Mouse (Mus musculus): ENCODE data around the gene Olfr247. TPM values are rescaled to one million over a fixed set of nuclear protein-coding genes. Genes with fewer than 3 reads are reported as not detected.
"Not testable (repeated sequence)": the region's sequence is repeated elsewhere in the genome, so short reads cannot be mapped to it uniquely, and the experiment has no call there.

The Olfr247 gene
- polyA plus RNA-seq (2014; fragmentation: Nextera tagmentation; extraction: Ambion mirVana) = not detected in 2 replicates

DNA sequence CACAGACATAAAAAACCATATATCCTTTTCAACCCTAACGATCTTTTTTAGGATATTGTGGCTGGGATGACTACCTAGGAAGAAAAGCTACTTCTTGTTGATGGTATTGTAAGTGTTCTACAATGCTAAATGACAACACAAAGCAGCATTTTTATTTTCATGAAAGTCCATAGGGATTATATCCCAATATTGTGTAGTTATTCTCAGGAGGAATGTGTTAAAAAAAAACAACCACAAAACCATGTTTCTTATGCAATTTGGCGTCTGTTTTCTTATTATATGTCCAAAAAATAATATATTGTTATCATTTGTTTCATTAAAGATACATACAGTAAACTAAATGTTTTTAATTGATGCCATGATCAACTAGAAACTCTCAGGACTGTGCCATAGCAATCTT lies at the start of gene Olfr247:
Olfr247 (minus strand) TSS at position 101 of the 400 bp plus-strand sequence.
- ATAC-seq (ENCODE audit: insufficient number of reproducible peaks, insufficient read depth, low FRiP score, low read depth); H3K9me3 ChIP-seq (ENCODE audit: control insufficient read depth, low read depth, low read length): not testable (repeated sequence)

DNA sequence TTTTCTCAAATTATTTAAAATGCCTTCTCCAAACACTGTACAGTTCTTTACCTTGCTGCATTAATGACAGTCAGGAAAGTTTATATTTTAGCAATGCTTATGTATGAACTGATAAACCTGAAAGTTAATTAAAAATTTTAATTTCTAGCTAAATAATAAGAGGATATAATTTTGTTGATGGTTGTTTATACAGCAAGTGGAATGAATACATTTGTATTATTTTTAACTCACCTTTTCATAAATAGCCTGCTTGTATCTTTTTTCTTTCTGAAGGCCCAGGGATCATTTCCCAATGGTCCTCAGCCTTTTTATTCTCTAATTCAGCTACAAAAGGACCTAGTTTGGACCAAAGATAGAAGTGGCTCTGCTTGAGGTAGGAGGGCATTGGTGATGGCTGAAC lies 36.4 kb upstream of the Olfr247 start, which contains the start of gene Olfr820:
Olfr820 (plus strand) TSS at position 301 of the 400 bp plus-strand sequence.
- H3K4me2 ChIP-seq (replicated peaks; ENCODE audit: low read depth, low read length) = no peak within 1 kb of the TSS
- H3K36me3 ChIP-seq (ENCODE audit: control insufficient read depth, insufficient read depth, low read length) = no peaks in the 10 kb centered on the region
- no peak for ATAC-seq (ENCODE audit: insufficient number of reproducible peaks, insufficient read depth, low FRiP score, low read depth)
- H3K27ac ChIP-seq (ENCODE audit: low read length) = no peak within 1 kb of the TSS
- H3K4me3 ChIP-seq (ENCODE audit: low read depth, low read length) = no peak within 1 kb of the TSS
- no peaks in the 10 kb centered on the region for H3K9me3 ChIP-seq (ENCODE audit: control insufficient read depth, low read depth, low read length)
- H3K9ac ChIP-seq (replicated peaks; ENCODE audit: low read depth, low read length) = no peak within 1 kb of the TSS
- H3K4me1 ChIP-seq (ENCODE audit: control insufficient read depth, insufficient read depth, low read length) = no peaks in the 10 kb centered on the region
- no peaks in the 10 kb centered on the region for H3K27me3 ChIP-seq (ENCODE audit: control insufficient read depth, insufficient read depth, low read length)

More for the DNA sequence above, at the start of gene Olfr247:
- H3K4me2 ChIP-seq (replicated peaks; ENCODE audit: low read depth, low read length); H3K27me3 ChIP-seq (ENCODE audit: control insufficient read depth, insufficient read depth, low read length); H3K4me1 ChIP-seq (ENCODE audit: control insufficient read depth, insufficient read depth, low read length); H3K27ac ChIP-seq (ENCODE audit: low read length); H3K4me3 ChIP-seq (ENCODE audit: low read depth, low read length); H3K36me3 ChIP-seq (ENCODE audit: control insufficient read depth, insufficient read depth, low read length); H3K9ac ChIP-seq (replicated peaks; ENCODE audit: low read depth, low read length): not testable (repeated sequence)
- no CpG with 5 or more reads among the region's 2 CpGs for WGBS

- H3K4me3 ChIP-seq (ENCODE audit: low read depth, low read length); H3K27ac ChIP-seq (ENCODE audit: low read length); H3K4me1 ChIP-seq (ENCODE audit: control insufficient read depth, insufficient read depth, low read length); H3K27me3 ChIP-seq (ENCODE audit: control insufficient read depth, insufficient read depth, low read length); H3K9ac ChIP-seq (replicated peaks; ENCODE audit: low read depth, low read length); H3K9me3 ChIP-seq (ENCODE audit: control insufficient read depth, low read depth, low read length); H3K36me3 ChIP-seq (ENCODE audit: control insufficient read depth, insufficient read depth, low read length); ATAC-seq (ENCODE audit: insufficient number of reproducible peaks, insufficient read depth, low FRiP score, low read depth); H3K4me2 ChIP-seq (replicated peaks; ENCODE audit: low read depth, low read length): not testable (repeated sequence)
- WGBS = 88% methylated on average over 4 of the region's 4 CpGs
Measured at GRCm38 (mm10) chr10:130005366-130005765, 29.4 kb upstream of the Olfr247 start.

- not testable (repeated sequence) for H3K4me1 ChIP-seq (ENCODE audit: control insufficient read depth, insufficient read depth, low read length); H3K27me3 ChIP-seq (ENCODE audit: control insufficient read depth, insufficient read depth, low read length); H3K36me3 ChIP-seq (ENCODE audit: control insufficient read depth, insufficient read depth, low read length); ATAC-seq (ENCODE audit: insufficient number of reproducible peaks, insufficient read depth, low FRiP score, low read depth); H3K27ac ChIP-seq (ENCODE audit: low read length); H3K9me3 ChIP-seq (ENCODE audit: control insufficient read depth, low read depth, low read length); H3K4me3 ChIP-seq (ENCODE audit: low read depth, low read length); H3K9ac ChIP-seq (replicated peaks; ENCODE audit: low read depth, low read length); H3K4me2 ChIP-seq (replicated peaks; ENCODE audit: low read depth, low read length)
- WGBS = 85% methylated on average over 4 of the region's 4 CpGs
Measured at GRCm38 (mm10) chr10:130004104-130004503, 28.2 kb upstream of the Olfr247 start.

- not testable (repeated sequence) for H3K4me2 ChIP-seq (replicated peaks; ENCODE audit: low read depth, low read length); H3K27me3 ChIP-seq (ENCODE audit: control insufficient read depth, insufficient read depth, low read length); H3K4me1 ChIP-seq (ENCODE audit: control insufficient read depth, insufficient read depth, low read length); H3K9me3 ChIP-seq (ENCODE audit: control insufficient read depth, low read depth, low read length); H3K27ac ChIP-seq (ENCODE audit: low read length); ATAC-seq (ENCODE audit: insufficient number of reproducible peaks, insufficient read depth, low FRiP score, low read depth); H3K36me3 ChIP-seq (ENCODE audit: control insufficient read depth, insufficient read depth, low read length); H3K9ac ChIP-seq (replicated peaks; ENCODE audit: low read depth, low read length); H3K4me3 ChIP-seq (ENCODE audit: low read depth, low read length)
- no CpG with 5 or more reads among the region's 1 CpGs for WGBS
Measured at GRCm38 (mm10) chr10:129984962-129985361, 9.0 kb upstream of the Olfr247 start, which contains the start of gene Gm10310. Gene Gm10310, minus strand, starts transcription at chr10:129985062.

DNA sequence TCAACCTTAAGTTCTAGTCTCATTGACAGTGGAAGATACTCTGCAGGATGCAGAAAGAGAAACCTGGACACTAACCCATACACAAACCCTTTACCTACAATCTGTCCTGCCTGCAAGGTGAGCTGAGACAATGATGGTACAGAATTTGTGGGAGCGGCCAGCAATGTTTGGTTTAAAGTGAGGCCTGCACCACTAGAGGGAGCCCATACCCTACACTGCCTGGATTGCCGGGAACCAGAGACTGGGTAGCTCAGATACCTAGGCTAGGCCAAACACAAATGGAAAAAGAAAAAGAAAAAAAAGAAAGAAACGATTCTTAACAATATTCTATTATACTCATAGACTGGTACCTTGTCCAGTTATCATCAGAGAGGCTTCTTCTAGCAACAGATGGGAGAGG lies 5.9 kb upstream of the Olfr247 start:
- not testable (repeated sequence) for H3K27me3 ChIP-seq (ENCODE audit: control insufficient read depth, insufficient read depth, low read length); H3K9ac ChIP-seq (replicated peaks; ENCODE audit: low read depth, low read length); H3K4me2 ChIP-seq (replicated peaks; ENCODE audit: low read depth, low read length); H3K4me3 ChIP-seq (ENCODE audit: low read depth, low read length); H3K9me3 ChIP-seq (ENCODE audit: control insufficient read depth, low read depth, low read length); H3K4me1 ChIP-seq (ENCODE audit: control insufficient read depth, insufficient read depth, low read length); H3K36me3 ChIP-seq (ENCODE audit: control insufficient read depth, insufficient read depth, low read length); H3K27ac ChIP-seq (ENCODE audit: low read length); ATAC-seq (ENCODE audit: insufficient number of reproducible peaks, insufficient read depth, low FRiP score, low read depth)
- WGBS = no CpG with 5 or more reads among the region's 3 CpGs

GRCm38 (mm10) chr10:129972994-129973393 lies 2.9 kb downstream of the Olfr247 start:
- H3K27ac ChIP-seq (ENCODE audit: low read length); H3K36me3 ChIP-seq (ENCODE audit: control insufficient read depth, insufficient read depth, low read length); H3K9me3 ChIP-seq (ENCODE audit: control insufficient read depth, low read depth, low read length); H3K27me3 ChIP-seq (ENCODE audit: control insufficient read depth, insufficient read depth, low read length); H3K9ac ChIP-seq (replicated peaks; ENCODE audit: low read depth, low read length); H3K4me2 ChIP-seq (replicated peaks; ENCODE audit: low read depth, low read length); H3K4me1 ChIP-seq (ENCODE audit: control insufficient read depth, insufficient read depth, low read length); ATAC-seq (ENCODE audit: insufficient number of reproducible peaks, insufficient read depth, low FRiP score, low read depth); H3K4me3 ChIP-seq (ENCODE audit: low read depth, low read length): not testable (repeated sequence)
- no CpG with 5 or more reads among the region's 3 CpGs for WGBS

DNA sequence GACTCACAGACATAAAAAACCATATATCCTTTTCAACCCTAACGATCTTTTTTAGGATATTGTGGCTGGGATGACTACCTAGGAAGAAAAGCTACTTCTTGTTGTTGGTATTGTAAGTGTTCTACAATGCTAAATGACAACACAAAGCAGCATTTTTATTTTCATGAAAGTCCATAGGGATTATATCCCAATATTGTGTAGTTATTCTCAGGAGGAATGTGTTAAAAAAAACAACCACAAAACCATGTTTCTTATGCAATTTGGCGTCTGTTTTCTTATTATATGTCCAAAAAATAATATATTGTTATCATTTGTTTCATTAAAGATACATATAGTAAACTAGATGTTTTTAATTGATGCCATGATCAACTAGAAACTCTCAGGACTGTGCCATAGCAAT lies 8.8 kb downstream of the Olfr247 start, which contains the start of gene Olfr819:
Olfr819 (minus strand) TSS at position 101 of the 400 bp plus-strand sequence.
- not testable (repeated sequence) for ATAC-seq (ENCODE audit: insufficient number of reproducible peaks, insufficient read depth, low FRiP score, low read depth)

DNA sequence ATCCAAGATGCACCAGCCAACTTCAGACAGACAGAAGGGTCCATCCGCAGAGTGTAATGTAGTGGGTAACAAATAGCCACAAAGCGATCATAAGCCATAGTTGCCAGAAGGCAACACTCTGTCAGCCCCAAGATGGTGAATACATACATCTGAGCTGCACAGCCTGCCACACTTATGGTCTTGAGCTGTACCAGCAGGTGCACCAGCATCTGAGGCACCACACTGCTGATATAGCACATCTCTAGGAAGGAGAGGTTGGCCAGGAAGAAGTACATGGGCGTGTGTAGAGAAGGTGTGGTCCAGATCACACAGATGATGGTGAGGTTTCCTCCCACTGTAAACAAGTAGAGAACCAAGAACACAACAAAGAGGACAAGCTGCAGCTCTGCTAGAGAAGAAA lies 9.7 kb downstream of the Olfr247 start:
- not testable (repeated sequence) for H3K4me2 ChIP-seq (replicated peaks; ENCODE audit: low read depth, low read length); H3K36me3 ChIP-seq (ENCODE audit: control insufficient read depth, insufficient read depth, low read length); H3K27ac ChIP-seq (ENCODE audit: low read length); ATAC-seq (ENCODE audit: insufficient number of reproducible peaks, insufficient read depth, low FRiP score, low read depth); H3K9ac ChIP-seq (replicated peaks; ENCODE audit: low read depth, low read length); H3K9me3 ChIP-seq (ENCODE audit: control insufficient read depth, low read depth, low read length); H3K4me3 ChIP-seq (ENCODE audit: low read depth, low read length); H3K4me1 ChIP-seq (ENCODE audit: control insufficient read depth, insufficient read depth, low read length); H3K27me3 ChIP-seq (ENCODE audit: control insufficient read depth, insufficient read depth, low read length)
- WGBS = 100% methylated on average over 2 of the region's 3 CpGs

More for the DNA sequence above, 8.8 kb downstream of the Olfr247 start, which contains the start of gene Olfr819:
- not testable (repeated sequence) for H3K9ac ChIP-seq (replicated peaks; ENCODE audit: low read depth, low read length); H3K27me3 ChIP-seq (ENCODE audit: control insufficient read depth, insufficient read depth, low read length); H3K27ac ChIP-seq (ENCODE audit: low read length); H3K4me3 ChIP-seq (ENCODE audit: low read depth, low read length); H3K36me3 ChIP-seq (ENCODE audit: control insufficient read depth, insufficient read depth, low read length); H3K9me3 ChIP-seq (ENCODE audit: control insufficient read depth, low read depth, low read length); H3K4me1 ChIP-seq (ENCODE audit: control insufficient read depth, insufficient read depth, low read length); H3K4me2 ChIP-seq (replicated peaks; ENCODE audit: low read depth, low read length)
- WGBS = 81% methylated on average over 2 of the region's 2 CpGs

Measured in stomach, embryonic 14.5 days (tissue).